Mouse (Mus musculus): ENCODE results near the gene Zfp775. TPM values are rescaled to one million over a fixed set of nuclear protein-coding genes. Genes with fewer than 3 reads are reported as not detected.
A peak's percentile ranks its signal among the peaks of the same experiment; 100 is the strongest.

Gene Zfp775
- polyA plus RNA-seq, 1 experiment from 2014 or later = 7.5 TPM

DNA sequence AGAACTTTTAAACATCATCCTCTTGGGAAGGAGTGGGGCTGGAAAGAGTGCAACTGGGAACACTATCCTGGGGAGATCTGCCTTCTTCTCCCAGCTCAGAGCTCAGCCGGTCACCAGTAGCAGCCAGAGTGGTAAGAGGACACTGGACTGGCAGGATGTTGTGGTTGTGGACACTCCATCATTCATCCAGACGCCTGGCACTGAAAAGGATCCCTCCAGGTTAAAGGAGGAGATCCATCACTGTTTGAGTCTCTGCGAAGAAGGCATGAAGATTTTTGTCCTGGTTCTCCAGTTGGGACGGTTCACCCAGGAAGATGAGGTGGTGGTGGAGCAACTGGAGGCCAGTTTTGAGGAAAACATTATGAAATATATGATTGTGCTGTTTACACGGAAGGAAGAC is 56.9 kb downstream of the Zfp775 start:
- no peak overlapping the region for H3K9ac ChIP-seq (replicated peaks; ENCODE audit: low read length)
- H3K4me3 ChIP-seq (ENCODE audit: low read length) = no peak overlapping the region
- no peaks in the 10 kb centered on the region for H3K36me3 ChIP-seq (ENCODE audit: insufficient read depth, low read length)
- 47% methylated on average over 5 of the region's 5 CpGs for WGBS
- H3K9me3 ChIP-seq (ENCODE audit: low read length) = no peaks in the 10 kb centered on the region
- no peak overlapping the region for H3K27ac ChIP-seq (ENCODE audit: low read length)
- ATAC-seq (ENCODE audit: low FRiP score, low TSS enrichment) = no peak
- no peaks in the 10 kb centered on the region for H3K27me3 ChIP-seq (ENCODE audit: insufficient read depth, low read length)
- no peak overlapping the region for H3K4me2 ChIP-seq (replicated peaks; ENCODE audit: low read depth, low read length)
- no peaks in the 10 kb centered on the region for H3K4me1 ChIP-seq (ENCODE audit: insufficient read depth, low read length)

DNA sequence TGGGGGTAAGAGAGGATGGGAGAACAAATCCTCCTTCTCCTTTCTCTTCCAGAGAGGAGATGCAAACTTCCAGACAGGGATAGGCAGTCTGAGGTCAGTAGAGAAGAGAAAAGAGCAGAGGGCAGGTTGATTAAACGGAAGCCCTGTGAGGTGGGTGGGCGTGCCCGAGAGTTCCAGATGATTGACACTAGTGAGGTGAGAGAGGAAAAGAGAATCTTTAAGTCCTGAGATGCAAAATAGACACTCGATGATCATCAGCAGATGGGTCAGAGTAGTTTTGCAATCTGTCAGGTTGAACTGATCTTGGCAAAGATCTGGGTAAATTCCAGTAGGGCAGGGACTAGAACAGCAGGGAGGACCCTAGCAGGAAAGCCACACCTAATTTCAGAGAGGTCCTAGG is 62.9 kb downstream of the Zfp775 start:
- Histone ChIP-seq H3K9ac (replicated peaks; ENCODE audit: low read length) (no peak overlapping the region), H3K27me3 (ENCODE audit: insufficient read depth, low read length) (no peaks in the 10 kb centered on the region), H3K36me3 (ENCODE audit: insufficient read depth, low read length) (no peaks in the 10 kb centered on the region), H3K4me2 (replicated peaks; ENCODE audit: low read depth, low read length) (no peak overlapping the region), H3K4me3 (ENCODE audit: low read length) (no peak overlapping the region), H3K27ac (ENCODE audit: low read length) (no peak overlapping the region), H3K9me3 (ENCODE audit: low read length) (no peaks in the 10 kb centered on the region), H3K4me1 (ENCODE audit: insufficient read depth, low read length) (no peaks in the 10 kb centered on the region)
- ATAC-seq (ENCODE audit: low FRiP score, low TSS enrichment) = no peak
- 77% methylated on average over 4 of the region's 4 CpGs for WGBS

DNA sequence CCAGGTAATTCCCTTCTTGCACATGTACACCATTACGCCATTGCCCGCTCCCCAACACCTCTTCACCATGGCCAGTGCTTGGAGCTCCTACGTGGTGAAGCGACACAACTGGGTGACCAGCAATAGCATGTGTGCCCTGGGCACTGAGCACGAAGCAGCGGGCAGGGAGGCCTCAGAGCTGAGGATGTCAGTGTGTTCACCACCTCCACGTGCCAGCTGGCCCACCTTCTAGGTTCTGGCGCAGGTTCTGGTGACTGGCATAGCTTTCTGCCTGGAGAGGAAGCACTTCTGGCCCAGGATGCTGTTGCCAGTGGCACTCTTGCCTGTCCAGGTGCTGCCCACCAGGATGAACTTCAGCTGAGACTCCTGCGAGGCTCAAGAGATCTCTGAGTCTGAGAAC is 63.6 kb downstream of the Zfp775 start:
- 97% methylated on average over 9 of the region's 9 CpGs for WGBS
- Histone ChIP-seq H3K4me3 (ENCODE audit: low read length) (no peak overlapping the region), H3K4me2 (replicated peaks; ENCODE audit: low read depth, low read length) (no peak overlapping the region), H3K27me3 (ENCODE audit: insufficient read depth, low read length) (no peaks in the 10 kb centered on the region), H3K4me1 (ENCODE audit: insufficient read depth, low read length) (no peaks in the 10 kb centered on the region), H3K9ac (replicated peaks; ENCODE audit: low read length) (no peak overlapping the region), H3K36me3 (ENCODE audit: insufficient read depth, low read length) (no peaks in the 10 kb centered on the region), H3K9me3 (ENCODE audit: low read length) (no peaks in the 10 kb centered on the region), H3K27ac (ENCODE audit: low read length) (peak overlapping the region; percentile 70)
- ATAC-seq (ENCODE audit: low FRiP score, low TSS enrichment) = no peak

DNA sequence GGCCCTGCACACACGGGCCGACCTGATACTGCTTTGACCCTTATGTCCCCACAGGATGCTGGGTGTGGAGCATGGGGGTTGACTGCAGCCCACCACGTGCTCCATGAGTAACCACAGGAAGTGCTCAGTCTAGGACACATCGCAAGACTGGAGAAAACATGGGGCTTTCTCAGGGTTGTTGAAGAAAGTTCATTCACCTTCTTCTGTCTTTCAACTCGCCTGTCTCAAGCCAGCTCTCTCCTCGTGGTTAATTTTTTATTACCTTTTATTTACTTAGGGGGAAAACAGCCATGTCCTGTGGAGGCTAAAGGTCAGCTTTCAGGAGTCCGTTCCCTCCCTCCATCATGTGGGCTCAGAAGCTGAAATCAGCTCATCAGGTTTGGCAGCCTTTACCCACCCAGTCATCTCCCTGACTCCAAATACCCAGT is 64.3 kb downstream of the Zfp775 start:
- H3K27ac ChIP-seq (ENCODE audit: low read length) = peak overlapping the region; percentile 70
- no peak overlapping the region for H3K4me3 ChIP-seq (ENCODE audit: low read length)
- ATAC-seq (ENCODE audit: low FRiP score, low TSS enrichment) = peak; percentile 67; the same call in 1 of the 2 replicates
- no peak overlapping the region for H3K4me2 ChIP-seq (replicated peaks; ENCODE audit: low read depth, low read length)
- no peaks in the 10 kb centered on the region for H3K9me3 ChIP-seq (ENCODE audit: low read length)
- H3K27me3 ChIP-seq (ENCODE audit: insufficient read depth, low read length) = no peaks in the 10 kb centered on the region
- H3K4me1 ChIP-seq (ENCODE audit: insufficient read depth, low read length) = no peaks in the 10 kb centered on the region
- no peaks in the 10 kb centered on the region for H3K36me3 ChIP-seq (ENCODE audit: insufficient read depth, low read length)
- no peak overlapping the region for H3K9ac ChIP-seq (replicated peaks; ENCODE audit: low read length)
- 33% methylated on average over 7 of the region's 7 CpGs for WGBS

DNA sequence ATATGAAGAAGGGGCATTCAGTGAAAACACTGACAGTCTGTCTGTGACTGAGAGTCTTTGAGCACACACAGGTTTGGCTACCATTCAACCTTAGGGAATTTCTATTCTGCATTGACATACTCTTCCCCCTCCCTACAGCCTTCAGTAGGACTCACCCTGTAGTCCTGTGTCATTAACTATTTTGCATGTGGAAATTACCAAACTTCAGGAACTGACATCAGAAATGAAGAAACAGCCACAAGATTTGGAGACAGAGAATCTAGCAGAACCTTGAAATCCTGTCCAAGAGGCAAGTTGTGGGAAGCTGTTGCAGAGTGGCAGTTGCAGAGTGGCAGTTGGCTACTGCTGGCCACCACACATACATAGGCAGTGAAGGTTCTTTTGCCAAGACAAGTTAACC is 66.2 kb downstream of the Zfp775 start:
- Histone ChIP-seq H3K9me3 (ENCODE audit: low read length) (no peaks in the 10 kb centered on the region), H3K4me1 (ENCODE audit: insufficient read depth, low read length) (no peaks in the 10 kb centered on the region), H3K4me2 (replicated peaks; ENCODE audit: low read depth, low read length) (no peak overlapping the region), H3K9ac (replicated peaks; ENCODE audit: low read length) (no peak overlapping the region), H3K4me3 (ENCODE audit: low read length) (no peak overlapping the region), H3K36me3 (ENCODE audit: insufficient read depth, low read length) (no peaks in the 10 kb centered on the region), H3K27ac (ENCODE audit: low read length) (no peak overlapping the region), H3K27me3 (ENCODE audit: insufficient read depth, low read length) (no peaks in the 10 kb centered on the region)
- ATAC-seq (ENCODE audit: low FRiP score, low TSS enrichment) = no peak

DNA sequence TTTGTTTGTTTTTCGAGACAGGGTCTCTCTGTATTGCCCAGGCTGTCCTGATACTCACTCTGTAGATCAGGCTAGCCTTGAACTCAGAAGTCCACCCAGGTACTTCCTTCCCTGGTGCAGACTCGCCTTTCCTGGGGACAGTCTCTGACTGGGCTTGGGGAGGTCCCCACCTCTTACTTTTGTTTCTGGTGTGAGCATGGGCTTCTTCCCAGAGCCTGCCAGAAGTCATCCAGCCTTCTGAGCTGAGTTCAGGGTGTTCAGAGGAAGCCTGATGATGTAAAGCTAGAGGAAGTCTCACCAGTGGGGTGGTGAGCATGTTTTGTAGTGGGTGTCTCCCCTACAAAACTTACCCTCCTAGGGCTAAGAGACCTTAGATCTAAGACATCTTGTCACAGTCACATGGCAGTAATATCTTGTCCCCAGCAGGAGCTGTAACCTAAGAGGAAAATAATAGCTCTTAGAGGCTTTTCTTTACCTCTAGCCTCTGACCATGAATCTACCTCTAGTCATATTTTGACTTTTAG is 67.6 kb downstream of the Zfp775 start:
- Histone ChIP-seq H3K4me3 (ENCODE audit: low read length) (no peak overlapping the region), H3K9me3 (ENCODE audit: low read length) (no peaks in the 10 kb centered on the region), H3K36me3 (ENCODE audit: insufficient read depth, low read length) (no peaks in the 10 kb centered on the region), H3K4me2 (replicated peaks; ENCODE audit: low read depth, low read length) (no peak overlapping the region), H3K27ac (ENCODE audit: low read length) (no peak overlapping the region), H3K9ac (replicated peaks; ENCODE audit: low read length) (no peak overlapping the region), H3K27me3 (ENCODE audit: insufficient read depth, low read length) (no peaks in the 10 kb centered on the region), H3K4me1 (ENCODE audit: insufficient read depth, low read length) (no peaks in the 10 kb centered on the region)
- ATAC-seq (ENCODE audit: low FRiP score, low TSS enrichment) = no peak
- 79% methylated on average over 2 of the region's 2 CpGs for WGBS

Other genes with a start within 250 kb of the Zfp775 start
- 22.7 and 26.4 TPM in 2 replicates for gene Krba1, start 206.5 kb upstream of the Zfp775 start, polyA plus RNA-seq (2015; fragmentation: Nextera tagmentation; extraction: Ambion mirVana)
- 32.0 and 33.9 TPM in 2 replicates for gene Zfp467, start 156.2 kb upstream of the Zfp775 start, polyA plus RNA-seq (2015; fragmentation: Nextera tagmentation; extraction: Ambion mirVana)
- gene Sspo, start 153.8 kb upstream of the Zfp775 start, polyA plus RNA-seq (2015; fragmentation: Nextera tagmentation; extraction: Ambion mirVana) = 0.36 and 0.97 TPM in 2 replicates
- 32.7 and 33.8 TPM in 2 replicates for gene Atp6v0e2, start 64.4 kb upstream of the Zfp775 start, polyA plus RNA-seq (2015; fragmentation: Nextera tagmentation; extraction: Ambion mirVana)
- 14.3 and 14.5 TPM in 2 replicates for gene Lrrc61, start 47.3 kb upstream of the Zfp775 start, polyA plus RNA-seq (2015; fragmentation: Nextera tagmentation; extraction: Ambion mirVana)
- gene Rarres2, start 29.3 kb upstream of the Zfp775 start, polyA plus RNA-seq (2015; fragmentation: Nextera tagmentation; extraction: Ambion mirVana) = 64.5 and 76.1 TPM in 2 replicates
- not detected in 2 replicates for gene Gm45021, start 12.5 kb upstream of the Zfp775 start, polyA plus RNA-seq (2015; fragmentation: Nextera tagmentation; extraction: Ambion mirVana)
- gene Repin1, start 8.2 kb upstream of the Zfp775 start, polyA plus RNA-seq (2015; fragmentation: Nextera tagmentation; extraction: Ambion mirVana) = 52.9 and 59.3 TPM in 2 replicates
- 0.69 TPM in 1 of 2 replicates, not detected in the other for gene Gm44965, start 8.1 kb upstream of the Zfp775 start, polyA plus RNA-seq (2015; fragmentation: Nextera tagmentation; extraction: Ambion mirVana)
- gene AI854703, start 24.7 kb downstream of the Zfp775 start, polyA plus RNA-seq (2015; fragmentation: Nextera tagmentation; extraction: Ambion mirVana) = 4.3 and 5.4 TPM in 2 replicates
- 3.5 TPM in 2 replicates for gene Gimap8, start 45.2 kb downstream of the Zfp775 start, polyA plus RNA-seq (2015; fragmentation: Nextera tagmentation; extraction: Ambion mirVana)
- gene Gimap9, start 74.1 kb downstream of the Zfp775 start, polyA plus RNA-seq (2015; fragmentation: Nextera tagmentation; extraction: Ambion mirVana) = 12.7 and 14.8 TPM in 2 replicates
- 84.6 and 86.0 TPM in 2 replicates for gene Gimap4, start 82.5 kb downstream of the Zfp775 start, polyA plus RNA-seq (2015; fragmentation: Nextera tagmentation; extraction: Ambion mirVana)
- gene Gimap6, start 106.2 kb downstream of the Zfp775 start, polyA plus RNA-seq (2015; fragmentation: Nextera tagmentation; extraction: Ambion mirVana) = 59.4 and 67.3 TPM in 2 replicates
- 1.4 and 2.4 TPM in 2 replicates for gene Gm28053, start 116.5 kb downstream of the Zfp775 start, polyA plus RNA-seq (2015; fragmentation: Nextera tagmentation; extraction: Ambion mirVana)
- not detected in 2 replicates for gene Gimap7, start 116.6 kb downstream of the Zfp775 start, polyA plus RNA-seq (2015; fragmentation: Nextera tagmentation; extraction: Ambion mirVana)
- 39.5 and 43.2 TPM in 2 replicates for gene Gimap1, start 137.0 kb downstream of the Zfp775 start, polyA plus RNA-seq (2015; fragmentation: Nextera tagmentation; extraction: Ambion mirVana)
- 18.0 and 19.9 TPM in 2 replicates for gene Gimap5, start 144.1 kb downstream of the Zfp775 start, polyA plus RNA-seq (2015; fragmentation: Nextera tagmentation; extraction: Ambion mirVana)
- 0.19 TPM in 1 of 2 replicates, not detected in the other for gene Gimap3, start 168.8 kb downstream of the Zfp775 start, polyA plus RNA-seq (2015; fragmentation: Nextera tagmentation; extraction: Ambion mirVana)
- gene Tmem176a, start 238.9 kb downstream of the Zfp775 start, polyA plus RNA-seq (2015; fragmentation: Nextera tagmentation; extraction: Ambion mirVana) = 194 and 227 TPM in 2 replicates
- 479 and 496 TPM in 2 replicates for gene Tmem176b, start 239.4 kb downstream of the Zfp775 start, polyA plus RNA-seq (2015; fragmentation: Nextera tagmentation; extraction: Ambion mirVana)